ENCODE assay signal across 8 mouse cellular contexts in genomic region chr1:74393010-74393409, GRCm38 (mm10). TPM values are rescaled to one million over a fixed set of nuclear protein-coding genes. Genes with fewer than 3 reads are reported as not detected.
DNase-seq lines count a peak whose midpoint lies in the region; ATAC-seq and TF ChIP-seq lines count a peak whose summit lies in the region.

No protein-coding gene starts in this region.

- peaks cover 38% of the 10 kb centered on the region for H3K79me2 ChIP-seq in C2C12 (ENCODE audit: control insufficient read depth, insufficient read depth)

- peaks cover 83% of the 10 kb centered on the region for H3K4me1 ChIP-seq in erythroblast, embryonic 14.5 days (ENCODE audit: control insufficient read depth)
- peaks cover 56% of the 10 kb centered on the region for H3K4me1 ChIP-seq in heart, embryonic 15.5 days (replicated peaks)
- H3K4me1 ChIP-seq in liver, embryonic 14.5 days (replicated peaks; ENCODE audit: control insufficient read depth in 2 of 2, insufficient read depth in 2 of 2, low read length in 1 of 2) = peaks cover 25 to 34% of the 10 kb centered on the region in 2 experiments

- H3K36me3 ChIP-seq in erythroblast, embryonic 14.5 days (ENCODE audit: control insufficient read depth) = peaks cover 38% of the 10 kb centered on the region
- peaks cover 22% of the 10 kb centered on the region for H3K36me3 ChIP-seq in C2C12 (ENCODE audit: control insufficient read depth, insufficient read depth)
- H3K36me3 ChIP-seq in heart, embryonic 15.5 days = peaks cover 23% of the 10 kb centered on the region
- peaks cover 21% of the 10 kb centered on the region for H3K36me3 ChIP-seq in liver, embryonic 14.5 days (replicated peaks; ENCODE audit: control insufficient read depth, insufficient read depth, low read depth)

- peaks cover 25% of the 10 kb centered on the region for H3K79me3 ChIP-seq in C2C12 (ENCODE audit: low read depth)

- peak overlapping the region; percentile 100 for H3K27ac ChIP-seq in heart, embryonic 15.5 days
- H3K27ac ChIP-seq in liver, embryonic 14.5 days = peak overlapping the region; percentile 83

- H3K9me3 ChIP-seq in erythroblast, embryonic 14.5 days (ENCODE audit: control insufficient read depth, low read length) = peaks cover under 1% of the 10 kb centered on the region; the same call in 1 of the 2 replicates
- H3K9me3 ChIP-seq in heart, embryonic 15.5 days (replicated peaks) = no peaks in the 10 kb centered on the region
- no peaks in the 10 kb centered on the region for H3K9me3 ChIP-seq in liver, embryonic 14.5 days (ENCODE audit: control insufficient read depth, low read length)

- DNase-seq in liver, embryonic 14.5 days (ENCODE audit: low read depth in 3 of 3, low spot score in 3 of 3) = no peak
- DNase-seq in right cerebral cortex, postnatal 36 days (ENCODE audit: low spot score in 2 of 2) = no peak
- no peak for DNase-seq in adrenal gland, postnatal 4 days (ENCODE audit: low spot score in 2 of 2)

- TF ChIP-seq EP300 in liver, embryonic 14.5 days (IDR thresholded peaks at IDR 0.05; ENCODE audit: low read depth) = no peak

- no peaks in the 10 kb centered on the region for H3K27me3 ChIP-seq in erythroblast, embryonic 14.5 days (ENCODE audit: control insufficient read depth)
- no peaks in the 10 kb centered on the region for H3K27me3 ChIP-seq in C2C12 (ENCODE audit: control insufficient read depth, insufficient read depth, insufficient read length)
- H3K27me3 ChIP-seq in heart, embryonic 15.5 days = no peaks in the 10 kb centered on the region
- no peaks in the 10 kb centered on the region for H3K27me3 ChIP-seq in liver, embryonic 14.5 days (ENCODE audit: control insufficient read depth, insufficient read depth, low read length)

- TF ChIP-seq CTCF in C2C12 (IDR thresholded peaks at IDR 0.05; ENCODE audit: control insufficient read depth, insufficient read depth, insufficient read length) = no peak
- TF ChIP-seq CTCF in liver, embryonic 14.5 days (IDR thresholded peaks at IDR 0.05; ENCODE audit: low read depth) = 0 out of 2 replicates have a peak, but pooled peaks have one; percentile 4

- no peak for ATAC-seq in erythroblast, adult 5-6 weeks (replicated peaks; ENCODE audit: low FRiP score, poor library complexity, severe bottlenecking)
- no peak for ATAC-seq in heart, embryonic 15.5 days (replicated peaks; ENCODE audit: insufficient number of reproducible peaks, insufficient read depth, low FRiP score, low read depth)
- ATAC-seq in liver, embryonic 14.5 days (ENCODE audit: insufficient read depth) = no peak
- ATAC-seq in megakaryocyte progenitor cell, adult 5-6 weeks (replicated peaks; ENCODE audit: poor library complexity) = no peak

- peak overlapping the region; percentile 95 for H3K4me2 ChIP-seq in heart, embryonic 15.5 days
- peak overlapping the region; percentile 68 for H3K4me2 ChIP-seq in liver, embryonic 14.5 days (ENCODE audit: low read depth)

- peak overlapping the region; percentile 95 for H3K4me3 ChIP-seq in erythroblast, embryonic 14.5 days (replicated peaks)
- peak overlapping the region; percentile 78 for H3K4me3 ChIP-seq in C2C12 (ENCODE audit: insufficient read depth, poor library complexity, severe bottlenecking)
- H3K4me3 ChIP-seq in heart, embryonic 15.5 days = peak overlapping the region; percentile 89
- H3K4me3 ChIP-seq in liver, embryonic 14.5 days (ENCODE audit: insufficient read depth in 1 of 2, low read depth in 2 of 2, low read length in 2 of 2) = peak overlapping the region; percentile 73 to 84

- H3K9ac ChIP-seq in heart, embryonic 15.5 days = peak overlapping the region; percentile 99
- H3K9ac ChIP-seq in liver, embryonic 14.5 days (replicated peaks) = peak overlapping the region; percentile 95

- no peak overlapping the region for H3ac ChIP-seq in C2C12 (ENCODE audit: control insufficient read depth, insufficient read length, low read depth)

- WGBS in heart, embryonic 15.5 days = 52% methylated on average over 7 of the region's 7 CpGs
- 51% methylated on average over 7 of the region's 7 CpGs for WGBS in liver, embryonic 14.5 days (ENCODE audit: insufficient replicate concordance)

TF ChIP-seq in C2C12, 6 proteins besides CTCF, POLR2A, EP300 and RAD21:
- no peak for TF ChIP-seq FOSL1 (IDR thresholded peaks at IDR 0.05; ENCODE audit: insufficient read depth, low read length, poor library complexity, severe bottlenecking)
- no peak for TF ChIP-seq USF1 (IDR thresholded peaks at IDR 0.05; ENCODE audit: low read depth)
- TF ChIP-seq MYOG (IDR thresholded peaks at IDR 0.05; ENCODE audit: control insufficient read depth, extremely low read depth, insufficient read length) = no peak
- no peak for TF ChIP-seq CEBPB (IDR thresholded peaks at IDR 0.05; ENCODE audit: low read depth)
- TF ChIP-seq MAX (IDR thresholded peaks at IDR 0.05) = no peak
- no peak for TF ChIP-seq MYOD1 (IDR thresholded peaks at IDR 0.05; ENCODE audit: control insufficient read depth, insufficient read length, low read depth)

RNA-seq across cellular contexts. Expression of gene Ctdsp1, which starts 1.7 kb away (rescaled TPM):
- 33.4 and 34.3 TPM in 2 replicates for polyA plus RNA-seq in erythroblast, embryonic 14.5 days (2012)
- total RNA-seq in erythroblast, adult 5-6 weeks (2015; ENCODE audit: low replicate concordance) = 30.7 and 40.5 TPM in 2 replicates
- 10.5 and 22.8 TPM in 2 replicates for total RNA-seq in erythroblast, adult 5-6 weeks (2017; ENCODE audit: low replicate concordance)
- 78.7 TPM for polyA plus RNA-seq in C2C12 (2012; fragmentation: generic; extraction: Trizol)
- 55.1 and 68.5 TPM in 2 replicates for polyA plus RNA-seq in heart, embryonic 15.5 days (2015; fragmentation: Nextera tagmentation; extraction: Ambion mirVana)
- polyA plus RNA-seq in liver, embryonic 14.5 days (2012; rRNA removed) = 36.0 and 39.6 TPM in 2 replicates
- polyA plus RNA-seq in liver, embryonic 14.5 days (2014; fragmentation: Nextera tagmentation; extraction: Ambion mirVana) = 37.6 and 40.3 TPM in 2 replicates
- total RNA-seq in adrenal gland, postnatal 4 days (2021) = 100 to 1,000 TPM; 156 to 162 TPM
- 79.1 and 89.1 TPM in 2 replicates for total RNA-seq in megakaryocyte progenitor cell, adult 5-6 weeks (2015)
- 33.0 and 33.2 TPM in 2 replicates for total RNA-seq in megakaryocyte progenitor cell, adult 5-6 weeks (2017)

RNA-seq across cellular contexts. Expression of gene Vil1, which starts 16.2 kb away (rescaled TPM):
- polyA plus RNA-seq in erythroblast, embryonic 14.5 days (2012) = not detected in 2 replicates
- not detected in 2 replicates for total RNA-seq in erythroblast, adult 5-6 weeks (2015; ENCODE audit: low replicate concordance)
- not detected in 2 replicates for total RNA-seq in erythroblast, adult 5-6 weeks (2017; ENCODE audit: low replicate concordance)
- 0.02 TPM for polyA plus RNA-seq in C2C12 (2012; fragmentation: generic; extraction: Trizol)
- 0.26 and 0.38 TPM in 2 replicates for polyA plus RNA-seq in heart, embryonic 15.5 days (2015; fragmentation: Nextera tagmentation; extraction: Ambion mirVana)
- polyA plus RNA-seq in liver, embryonic 14.5 days (2012; rRNA removed) = 0.39 and 0.62 TPM in 2 replicates
- polyA plus RNA-seq in liver, embryonic 14.5 days (2014; fragmentation: Nextera tagmentation; extraction: Ambion mirVana) = 0.40 and 0.50 TPM in 2 replicates
- total RNA-seq in adrenal gland, postnatal 4 days (2021) = 1 to 10 TPM; 1.6 to 7.1 TPM
- not detected in 2 replicates for total RNA-seq in megakaryocyte progenitor cell, adult 5-6 weeks (2015)
- not detected in 2 replicates for total RNA-seq in megakaryocyte progenitor cell, adult 5-6 weeks (2017)

RNA-seq across cellular contexts. Expression of gene Slc11a1, which starts 18.0 kb away (rescaled TPM):
- 0.93 and 1.4 TPM in 2 replicates for polyA plus RNA-seq in erythroblast, embryonic 14.5 days (2012)
- total RNA-seq in erythroblast, adult 5-6 weeks (2015; ENCODE audit: low replicate concordance) = 20.2 and 37.0 TPM in 2 replicates
- total RNA-seq in erythroblast, adult 5-6 weeks (2017; ENCODE audit: low replicate concordance) = 3.0 and 12.7 TPM in 2 replicates
- 2.2 TPM for polyA plus RNA-seq in C2C12 (2012; fragmentation: generic; extraction: Trizol)
- polyA plus RNA-seq in heart, embryonic 15.5 days (2015; fragmentation: Nextera tagmentation; extraction: Ambion mirVana) = 3.6 and 5.4 TPM in 2 replicates
- 9.2 and 13.7 TPM in 2 replicates for polyA plus RNA-seq in liver, embryonic 14.5 days (2012; rRNA removed)
- 8.3 and 8.7 TPM in 2 replicates for polyA plus RNA-seq in liver, embryonic 14.5 days (2014; fragmentation: Nextera tagmentation; extraction: Ambion mirVana)
- 10 to 100 TPM; 10.2 to 13.6 TPM for total RNA-seq in adrenal gland, postnatal 4 days (2021)
- total RNA-seq in megakaryocyte progenitor cell, adult 5-6 weeks (2015) = 2.1 and 3.8 TPM in 2 replicates
- total RNA-seq in megakaryocyte progenitor cell, adult 5-6 weeks (2017) = 0.95 and 1.7 TPM in 2 replicates

RNA-seq across cellular contexts. Expression of gene Catip, which starts 31.1 kb away (rescaled TPM):
- not detected in 2 replicates for polyA plus RNA-seq in erythroblast, embryonic 14.5 days (2012)
- total RNA-seq in erythroblast, adult 5-6 weeks (2015; ENCODE audit: low replicate concordance) = not detected in 2 replicates
- not detected in 2 replicates for total RNA-seq in erythroblast, adult 5-6 weeks (2017; ENCODE audit: low replicate concordance)
- not detected for polyA plus RNA-seq in C2C12 (2012; fragmentation: generic; extraction: Trizol)
- 0.38 and 0.39 TPM in 2 replicates for polyA plus RNA-seq in heart, embryonic 15.5 days (2015; fragmentation: Nextera tagmentation; extraction: Ambion mirVana)
- polyA plus RNA-seq in liver, embryonic 14.5 days (2012; rRNA removed) = 0.05 and 0.10 TPM in 2 replicates
- polyA plus RNA-seq in liver, embryonic 14.5 days (2014; fragmentation: Nextera tagmentation; extraction: Ambion mirVana) = not detected in 2 replicates
- under 1 TPM; 0.48 to 0.50 TPM for total RNA-seq in adrenal gland, postnatal 4 days (2021)
- total RNA-seq in megakaryocyte progenitor cell, adult 5-6 weeks (2015) = 0.37 TPM in 1 of 2 replicates, not detected in the other
- not detected in 2 replicates for total RNA-seq in megakaryocyte progenitor cell, adult 5-6 weeks (2017)
